Mouse (Mus musculus): ENCODE measurements at regions not wholly inside any gene's neighbourhood (a gene's known extent, or its start where the extent isn't known, plus 50 kb on each side); places are given as distances from the start of the nearest gene placed in this dataset.
"Not testable (repeated sequence)": the region's sequence is repeated elsewhere in the genome, so short reads cannot be mapped to it uniquely, and the experiment has no call there.

DNA sequence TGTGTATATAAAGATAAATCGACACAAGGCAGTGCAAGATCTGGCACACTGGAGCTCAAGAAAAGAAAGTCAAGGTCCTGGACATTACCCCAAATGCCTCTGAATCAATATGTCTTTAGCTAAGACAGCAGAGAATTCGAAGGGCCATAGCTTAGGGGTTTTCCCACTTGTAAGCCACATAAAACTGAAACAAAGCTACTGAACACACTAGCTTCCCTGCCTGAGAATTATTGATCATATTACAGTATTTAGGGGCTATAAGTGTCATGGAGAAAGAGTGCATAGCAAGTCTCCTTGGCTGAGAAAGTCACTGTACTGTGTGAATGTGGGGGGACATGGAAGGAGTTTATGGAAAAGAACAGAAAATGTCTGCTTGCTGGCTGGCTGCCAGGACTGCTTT lies 207.3 kb upstream of the Htr1f start:
- peak; percentile 1 for DNase-seq (ENCODE audit: low read depth)

DNA sequence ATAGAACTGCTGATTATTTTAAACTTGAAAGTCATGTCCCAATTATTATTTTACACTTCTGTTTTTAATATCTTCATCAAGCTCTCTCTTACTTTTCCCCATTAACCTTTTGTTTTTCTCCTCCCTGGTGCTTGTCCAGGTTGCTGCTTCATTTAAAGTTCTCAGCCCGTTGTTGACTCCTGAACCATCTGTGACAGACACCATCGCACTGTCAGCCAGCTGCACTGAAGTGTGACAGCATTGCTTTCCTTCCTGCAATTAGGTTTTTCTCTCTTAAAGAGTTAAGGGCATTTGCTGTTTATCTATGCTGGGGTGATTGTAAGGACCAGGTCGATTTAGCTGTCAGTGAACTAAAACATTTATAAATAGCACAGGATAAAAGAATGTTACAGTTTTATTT lies 205.3 kb upstream of the Pou1f1 start:
- DNase-seq (ENCODE audit: low read depth): no peak

DNA sequence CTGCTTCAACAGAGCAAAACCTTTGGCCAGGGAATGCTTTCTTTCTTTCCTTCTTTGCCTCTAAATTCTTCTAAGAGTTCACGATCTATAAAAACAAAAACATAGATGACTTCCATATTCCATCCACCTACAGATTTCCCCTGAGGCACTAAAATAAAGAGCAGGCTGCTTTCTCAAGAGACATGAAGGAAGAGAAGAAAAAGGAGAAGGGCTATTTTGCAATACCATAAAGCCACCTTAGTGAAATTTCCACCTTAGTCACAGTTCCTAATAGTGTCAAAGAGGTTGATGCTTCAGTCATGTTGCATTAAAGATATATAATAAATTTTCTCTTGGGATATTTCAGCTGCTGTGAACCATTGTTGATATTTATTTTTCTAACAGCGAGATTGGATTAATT lies 187.9 kb upstream of the Pou1f1 start:
- no peak for DNase-seq (ENCODE audit: low read depth)

DNA sequence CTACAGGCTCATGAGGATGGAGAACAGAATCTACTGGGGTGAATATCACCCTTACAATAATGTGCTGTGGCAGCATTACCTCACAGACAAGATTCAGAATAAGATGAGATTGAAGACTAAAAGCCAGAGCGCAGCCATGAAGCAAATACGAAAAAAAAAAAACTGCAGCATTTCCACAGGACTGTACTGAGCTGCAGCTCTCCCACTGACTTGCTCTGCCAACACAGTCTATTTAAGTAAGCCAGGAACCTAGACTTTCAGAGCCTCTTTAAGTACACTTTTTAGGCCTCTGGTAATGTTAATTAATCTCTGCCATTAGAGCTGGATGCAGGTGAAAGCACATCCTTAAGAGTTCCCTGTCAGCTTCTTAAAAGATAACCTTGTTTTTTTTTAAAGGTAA lies 181.1 kb upstream of the Pou1f1 start:
- DNase-seq (ENCODE audit: low read depth): no peak

DNA sequence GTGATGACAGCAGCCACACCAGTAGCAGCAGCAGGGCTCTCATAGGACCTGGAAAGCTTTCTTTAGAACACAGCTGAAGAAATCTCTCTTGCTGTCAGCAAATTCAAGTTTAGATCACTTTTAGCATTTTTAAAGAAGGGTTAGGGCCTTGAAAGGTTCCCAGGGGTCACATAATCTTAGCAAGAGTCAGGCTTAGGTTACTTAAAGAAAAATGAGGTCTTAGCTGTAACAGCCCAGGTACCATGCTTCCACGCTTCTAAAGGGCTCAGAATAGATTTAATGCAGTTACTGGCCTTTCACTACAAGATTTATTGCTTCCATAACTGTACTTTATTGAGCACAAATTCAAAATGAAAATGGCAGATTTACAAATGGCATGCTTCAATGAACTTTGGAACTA lies 160.4 kb upstream of the Pou1f1 start:
- no peak for DNase-seq (ENCODE audit: low read depth)

DNA sequence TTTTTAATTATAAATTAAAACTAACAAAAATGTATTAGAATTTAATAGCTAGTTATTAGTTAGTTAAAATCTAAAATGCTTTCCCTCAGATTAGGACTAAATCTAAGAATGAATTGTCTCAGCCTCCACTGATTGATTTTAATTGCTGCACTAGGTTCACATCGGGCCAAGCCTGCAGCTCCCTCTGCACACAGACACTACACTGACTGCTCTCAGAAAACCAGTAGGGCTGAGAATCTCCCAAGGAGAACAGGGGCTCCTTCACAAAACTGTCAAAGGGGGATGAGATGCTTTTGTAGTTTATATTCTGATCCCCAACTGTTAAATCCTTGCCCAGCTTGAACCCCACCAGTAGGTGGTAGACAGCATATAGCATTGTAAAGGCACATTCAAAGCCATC lies 151.0 kb upstream of the Pou1f1 start:
- no peak for DNase-seq (ENCODE audit: low read depth)

DNA sequence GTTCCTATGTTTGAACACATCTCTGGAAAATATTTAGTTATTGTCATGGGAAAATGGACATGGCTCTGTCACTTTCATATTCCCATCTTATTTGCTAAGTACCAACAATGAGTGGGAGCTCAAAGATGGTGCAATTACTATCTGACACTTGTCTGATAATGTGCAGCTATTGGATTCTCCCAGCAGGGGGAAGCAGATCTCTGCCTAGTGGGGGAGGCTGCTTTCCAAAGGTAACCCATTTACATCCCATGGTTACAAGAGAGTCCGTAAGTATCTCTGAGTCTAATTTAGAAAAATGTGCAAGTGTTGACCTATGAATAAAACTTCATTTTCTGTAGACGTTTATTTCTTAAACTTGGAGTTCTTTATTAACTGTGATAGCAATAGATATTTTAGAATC lies 149.4 kb upstream of the Pou1f1 start:
- DNase-seq (ENCODE audit: low read depth): peak; percentile 23

DNA sequence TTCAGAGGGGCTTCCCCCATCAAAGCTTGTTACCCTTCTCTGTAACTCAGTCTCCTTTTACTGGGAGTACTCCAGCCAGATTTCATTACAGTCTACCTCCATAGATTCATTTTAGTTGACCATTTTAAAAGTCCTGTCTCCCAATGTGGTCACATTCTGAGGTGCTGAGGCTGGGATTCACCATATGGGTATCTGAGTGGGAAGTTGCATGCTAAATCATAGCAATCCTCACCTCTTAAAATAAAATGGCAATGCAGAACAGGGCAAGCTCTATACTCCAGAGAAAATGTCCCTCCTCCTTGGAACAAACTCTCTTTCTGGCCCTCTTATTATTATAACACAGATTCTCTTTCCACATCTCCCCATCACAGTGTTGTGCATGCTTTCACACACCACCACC lies 143.8 kb upstream of the Pou1f1 start:
- no peak for DNase-seq (ENCODE audit: low read depth)

DNA sequence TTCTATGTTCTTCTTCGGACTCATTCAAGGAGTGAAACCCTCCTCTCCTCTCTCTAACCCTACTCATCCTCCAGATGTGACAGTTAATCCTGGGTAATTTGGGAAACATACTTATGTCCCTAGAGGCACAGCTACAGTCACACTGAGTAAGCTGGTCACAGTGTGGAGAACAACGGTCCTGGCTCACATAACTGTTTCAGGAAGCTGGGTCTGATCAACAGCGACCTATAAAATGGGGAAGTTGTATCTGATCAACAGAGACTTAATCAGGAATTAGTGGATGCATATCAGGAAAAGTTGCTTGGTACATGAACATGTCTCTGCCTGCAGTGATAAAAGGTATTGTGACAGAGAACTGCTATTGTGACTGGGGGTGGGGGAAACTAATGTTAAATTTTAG lies 142.0 kb upstream of the Pou1f1 start:
- no peak for DNase-seq (ENCODE audit: low read depth)

DNA sequence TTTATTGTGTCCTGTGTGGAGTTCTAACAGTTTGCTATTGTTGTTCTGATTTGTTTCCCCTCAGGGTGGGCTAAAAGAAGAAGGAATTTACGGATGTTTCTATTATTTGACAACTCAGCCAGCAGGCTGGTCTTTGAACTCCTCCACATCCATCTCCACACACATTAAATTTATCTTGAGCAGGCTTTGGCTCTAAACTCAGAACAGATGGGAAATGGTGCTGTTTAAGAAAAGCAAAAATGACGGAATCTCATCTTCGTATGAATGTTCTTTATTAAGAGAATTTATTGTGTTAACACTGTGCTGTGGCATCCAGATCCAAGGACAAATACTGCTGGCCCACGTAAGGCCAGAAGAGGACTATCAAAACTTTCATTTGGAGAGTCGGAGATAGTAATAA lies 140.4 kb upstream of the Pou1f1 start:
- DNase-seq (ENCODE audit: low read depth): no peak

DNA sequence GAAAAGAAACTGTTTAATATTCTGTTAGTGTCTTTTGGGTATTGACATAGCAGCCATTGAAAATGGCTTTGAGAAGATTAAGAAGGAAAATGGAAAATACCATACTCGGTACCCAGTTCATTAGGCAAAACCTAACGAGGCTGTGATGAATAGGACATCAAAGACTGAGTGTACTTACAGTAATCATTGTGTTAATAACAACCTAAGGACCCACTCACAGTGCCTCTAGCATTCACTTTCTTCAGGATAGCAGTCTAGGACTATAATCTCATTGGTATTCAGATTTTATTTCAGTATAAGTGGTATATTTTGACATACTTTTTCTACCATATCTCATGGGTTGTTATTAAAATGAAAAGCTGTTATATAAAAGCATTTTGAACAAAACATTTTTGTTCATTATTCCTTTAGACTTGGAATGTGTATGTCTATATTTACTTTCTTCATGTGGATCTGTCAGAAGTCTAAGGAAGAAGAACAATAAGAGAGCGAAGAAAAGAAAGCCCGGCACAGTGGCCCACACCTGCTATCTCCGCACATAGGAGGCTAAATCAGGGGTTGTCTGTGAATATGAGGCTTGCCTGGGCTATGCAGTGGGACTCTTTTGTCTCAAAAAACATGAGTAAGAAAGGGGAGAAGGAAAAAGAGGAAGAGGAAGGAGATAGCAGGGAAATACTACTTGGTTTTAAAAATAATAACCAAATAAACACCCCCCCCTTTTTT lies 116.2 kb upstream of the Pou1f1 start:
- DNase-seq (ENCODE audit: low read depth): no peak

DNA sequence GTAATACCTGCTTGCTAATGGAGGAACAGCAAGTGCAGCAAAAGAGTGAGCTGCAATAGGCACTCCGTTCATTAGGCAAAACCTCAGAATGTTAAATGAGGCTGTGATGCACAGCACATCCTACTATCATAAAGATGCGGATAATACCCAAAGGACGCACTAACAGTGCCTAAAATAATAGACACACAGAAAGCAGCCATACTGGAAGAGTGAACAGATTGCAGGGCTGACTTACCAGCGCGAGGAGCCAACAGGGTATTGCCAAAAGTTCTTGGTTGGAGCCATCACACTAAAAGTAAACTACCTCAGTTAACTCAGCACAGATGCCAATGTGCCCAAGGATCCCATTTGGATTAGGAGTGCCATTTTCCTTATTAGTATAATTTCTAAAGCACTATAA lies 115.5 kb upstream of the Pou1f1 start:
- DNase-seq (ENCODE audit: low read depth): no peak

DNA sequence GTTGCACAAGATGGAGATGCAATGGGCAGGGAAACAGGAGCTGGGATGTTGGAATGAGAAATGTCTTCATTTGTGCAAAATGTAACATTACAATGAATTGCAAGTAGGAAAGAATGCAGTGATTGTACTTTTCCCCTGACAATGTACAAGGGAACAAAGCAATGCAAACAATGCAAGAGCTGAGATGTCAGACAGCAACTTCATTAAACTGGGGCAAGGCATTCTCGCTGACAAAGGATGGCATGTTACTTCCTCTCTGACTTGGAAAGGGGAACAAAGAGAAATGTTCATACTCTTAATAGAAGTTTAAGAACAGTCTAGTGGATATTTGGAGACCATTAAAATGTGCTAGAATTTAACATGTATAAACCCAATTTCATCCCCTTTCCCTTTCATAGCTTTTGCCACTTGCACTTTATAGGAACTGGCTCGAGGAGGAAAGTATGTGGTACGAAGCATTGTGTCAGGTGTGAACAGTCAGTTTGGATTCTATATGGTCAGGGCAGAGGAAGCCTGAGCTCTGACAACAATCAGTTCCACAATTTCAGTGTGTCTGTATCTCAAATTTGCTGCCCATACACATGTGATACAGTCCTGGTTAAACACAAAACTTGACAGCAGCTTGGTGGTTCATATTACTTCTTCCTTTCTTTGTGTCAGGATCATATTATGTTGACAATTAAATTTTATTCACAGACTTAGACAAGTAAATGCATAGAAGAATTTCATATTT lies 114.3 kb upstream of the Pou1f1 start:
- no peak for DNase-seq (ENCODE audit: low read depth)

DNA sequence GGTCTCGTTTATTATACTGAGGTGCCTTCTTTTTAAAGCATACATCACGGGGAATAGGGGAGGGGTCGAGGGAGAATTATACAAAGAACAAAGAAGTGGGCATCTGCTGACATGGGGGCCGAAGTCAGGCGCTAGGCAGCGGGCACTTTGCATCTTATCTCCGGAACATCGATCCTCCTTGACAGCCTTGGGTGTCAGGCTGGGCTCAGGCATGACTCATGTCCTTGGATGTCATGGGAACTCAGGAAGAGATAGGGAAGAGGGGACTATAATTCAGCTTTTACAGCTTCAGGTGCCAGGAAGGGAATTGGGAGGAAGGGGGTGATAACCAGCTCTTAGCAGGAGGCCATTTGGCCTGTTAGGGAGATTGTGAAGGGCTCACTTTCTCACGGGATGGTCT lies 88.3 kb upstream of the Pou1f1 start:
- not testable (repeated sequence) for DNase-seq (ENCODE audit: low read depth)

DNA sequence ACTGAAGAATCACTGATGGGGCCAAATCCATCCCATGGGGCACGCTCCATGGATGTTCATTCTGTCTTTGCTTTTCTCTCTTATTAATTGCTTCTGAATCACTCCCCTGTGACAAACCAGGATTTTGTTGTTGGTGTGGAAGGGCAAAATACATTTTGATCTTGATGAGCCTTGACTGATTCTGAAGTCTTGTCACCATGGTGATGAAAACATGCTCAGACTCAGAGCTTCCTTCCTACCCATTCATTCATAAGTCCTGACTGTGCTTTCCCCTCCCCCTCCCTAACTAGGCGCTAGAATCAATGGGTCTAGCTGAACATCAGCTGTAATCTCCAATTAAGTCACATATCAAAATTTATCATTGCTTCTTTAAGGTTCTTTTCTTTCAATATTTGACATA lies 84.2 kb upstream of the Pou1f1 start:
- DNase-seq (ENCODE audit: low read depth): no peak

DNA sequence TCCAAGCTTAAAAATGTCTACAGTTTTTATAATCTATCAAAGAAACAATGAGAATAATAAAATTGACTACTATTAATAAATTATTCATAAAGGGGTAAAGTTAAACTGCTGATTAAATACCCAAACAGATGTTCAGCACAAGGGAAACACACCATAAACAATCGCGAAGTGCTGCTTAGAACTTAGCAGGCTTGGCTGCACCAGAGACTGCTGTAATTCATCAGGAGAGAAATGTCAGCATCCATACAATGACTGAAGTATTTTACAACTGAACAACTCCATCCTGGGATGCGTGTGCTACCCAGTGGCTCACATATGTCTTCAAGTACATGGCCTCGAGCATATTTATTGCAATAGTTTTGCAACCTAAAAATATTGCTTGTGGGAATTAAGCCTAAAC lies 78.4 kb upstream of the Pou1f1 start:
- no peak for DNase-seq (ENCODE audit: low read depth)

DNA sequence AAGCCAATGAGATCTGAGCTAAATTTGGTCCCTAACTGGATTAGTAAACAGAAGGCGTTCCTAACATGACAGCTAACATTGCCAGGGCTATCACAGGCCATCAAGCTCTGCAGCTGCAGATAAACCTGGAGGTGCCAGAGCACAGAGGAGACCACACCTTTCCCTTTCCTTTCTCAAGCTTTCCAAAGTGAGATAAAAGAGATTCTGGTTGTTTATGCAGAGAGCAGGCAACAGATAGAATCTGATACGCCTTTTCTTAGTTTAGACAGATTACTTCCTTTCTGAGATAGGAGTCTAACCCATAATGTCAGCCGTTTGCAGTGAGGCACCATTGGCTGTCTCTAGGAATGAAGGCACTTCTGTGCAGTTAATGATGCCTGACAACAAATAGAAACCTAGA lies 71.5 kb upstream of the Pou1f1 start:
- DNase-seq (ENCODE audit: low read depth): no peak

DNA sequence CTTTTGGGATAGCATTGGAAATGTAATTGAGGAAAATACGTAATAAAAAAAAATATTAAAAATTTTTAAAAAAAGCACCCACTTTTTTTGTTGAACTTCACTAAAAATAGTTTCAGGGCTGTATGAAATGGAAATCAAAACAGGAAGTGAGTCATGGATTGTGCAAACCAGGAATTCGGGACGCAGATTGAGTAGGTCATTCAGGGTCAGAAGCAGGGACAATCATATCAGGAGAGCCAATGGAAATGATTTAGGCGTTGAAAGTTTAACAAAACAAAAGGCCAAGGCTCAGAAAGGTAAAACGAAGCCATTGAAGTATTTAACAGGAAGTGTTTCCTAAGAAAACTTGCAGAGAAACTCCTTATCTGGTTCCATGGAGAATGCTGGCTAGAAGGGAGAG lies 69.6 kb upstream of the Pou1f1 start:
- DNase-seq (ENCODE audit: low read depth): peak; percentile 30

DNA sequence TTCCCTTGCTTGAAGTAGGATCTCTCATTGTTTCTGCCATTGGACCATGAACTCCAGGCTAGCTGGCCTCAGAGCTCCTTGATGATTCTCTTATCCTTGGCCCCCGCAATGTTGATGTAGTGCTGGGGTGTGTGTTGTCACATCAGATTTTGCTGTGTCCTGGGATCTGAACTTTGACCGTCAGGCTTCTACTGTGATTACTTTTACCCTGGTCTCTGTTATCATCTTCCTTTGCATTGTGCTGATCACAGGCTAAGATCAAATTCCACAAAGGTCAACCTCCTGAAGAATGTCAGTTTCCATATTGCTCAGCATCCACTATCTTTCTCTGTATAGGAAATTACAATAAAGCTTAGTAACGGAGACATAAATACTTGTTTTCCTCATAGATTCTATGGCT lies 68.4 kb upstream of the Pou1f1 start:
- DNase-seq (ENCODE audit: low read depth): no peak

DNA sequence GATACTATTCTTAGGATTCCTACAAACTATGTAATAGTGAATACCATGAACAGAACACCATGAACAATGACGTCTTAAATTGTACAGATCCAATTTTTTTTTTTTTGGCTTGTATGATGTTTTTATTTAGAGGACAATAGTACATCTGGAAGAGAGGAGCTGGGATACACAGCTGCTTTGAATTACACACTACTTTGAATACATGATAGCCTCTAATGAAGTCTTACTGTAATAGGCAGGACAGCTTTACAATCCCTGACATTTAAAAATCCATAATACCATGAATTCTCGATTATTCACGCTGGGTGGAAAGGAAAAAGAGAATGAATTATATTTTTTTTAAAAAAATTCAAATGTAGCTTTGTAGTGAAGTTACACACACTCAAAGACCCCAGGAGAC lies 63.4 kb upstream of the Pou1f1 start:
- not testable (repeated sequence) for DNase-seq (ENCODE audit: low read depth)

DNA sequence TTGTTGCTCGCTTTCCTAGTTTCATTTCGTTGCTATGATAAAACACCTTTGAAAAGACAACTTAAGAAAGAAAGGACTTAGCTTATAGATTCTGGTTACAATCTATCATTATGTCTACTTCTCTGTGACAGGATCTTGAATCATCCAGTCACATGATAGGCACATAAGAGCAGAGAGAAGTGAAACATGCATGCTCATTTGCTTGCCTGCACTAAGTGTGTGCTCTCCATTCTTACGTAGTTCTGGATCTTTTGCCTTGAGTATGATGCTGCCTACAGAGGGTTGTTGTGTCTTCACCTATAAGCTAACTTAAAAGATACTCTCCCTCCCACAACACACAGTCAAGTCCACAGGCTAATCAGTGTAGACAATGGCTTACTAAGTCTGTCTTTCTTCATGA lies 62.1 kb upstream of the Pou1f1 start:
- DNase-seq (ENCODE audit: low read depth): no peak

DNA sequence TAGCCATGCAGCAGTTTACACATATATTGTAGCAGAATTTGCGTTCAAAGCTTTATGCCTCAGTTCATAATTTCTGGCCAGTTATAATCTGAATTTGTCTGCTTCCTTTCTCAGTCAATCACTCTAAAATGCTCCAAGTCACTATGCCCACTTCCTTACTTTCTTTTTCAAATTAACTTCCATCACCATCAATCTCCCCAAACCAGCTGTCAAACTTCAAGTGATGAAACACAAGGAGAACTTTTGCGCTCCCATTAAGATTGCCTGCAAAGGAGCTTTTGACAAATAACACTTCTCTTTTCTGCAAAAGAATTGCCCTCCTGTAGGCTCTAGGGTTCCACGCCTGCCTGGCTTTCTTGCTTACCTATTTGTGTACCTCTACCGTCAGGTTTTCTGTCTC lies 50.6 kb upstream of the Pou1f1 start:
- DNase-seq (ENCODE audit: low read depth): no peak

Measured in NIH3T3 (cell line).